Mouse (Mus musculus) urinary bladder, adult 18-20 months (tissue): ENCODE measurements around the gene Olfr94.
"Not testable (repeated sequence)": the region's sequence is repeated elsewhere in the genome, so short reads cannot be mapped to it uniquely, and the experiment has no call there.

ENCODE experiments used
- DNase-seq, 2 experiments: peaks; one replicate each; pipeline ENCODE4 v3.0.0; 2022; ENCODE audit warnings: low spot score in 2 of 2, mixed read lengths in 2 of 2

Gene Olfr94

GRCm38 (mm10) chr17:37200894-37201293, at the start of gene Olfr94:
Olfr94 (minus strand) TSS chr17:37200994.
- DNase-seq = no peak

- DNase-seq = peak in 1 of 2 experiments; percentile 9
Observed at GRCm38 (mm10) chr17:37250544-37250943, 49.8 kb upstream of the Olfr94 start.

GRCm38 (mm10) chr17:37249460-37249859, 48.7 kb upstream of the Olfr94 start:
- DNase-seq = no peak

- peak; percentile 1 to 6 for DNase-seq
Observed at GRCm38 (mm10) chr17:37246715-37247114, 45.9 kb upstream of the Olfr94 start.

- no peak for DNase-seq
Observed at GRCm38 (mm10) chr17:37242198-37242597, 41.4 kb upstream of the Olfr94 start.

GRCm38 (mm10) chr17:37237230-37237629, 36.4 kb upstream of the Olfr94 start, which contains the start of gene Olfr97:
Olfr97 (minus strand) TSS chr17:37237330.
- not testable (repeated sequence) for DNase-seq

GRCm38 (mm10) chr17:37221879-37222278, 21.1 kb upstream of the Olfr94 start:
- DNase-seq = no peak

GRCm38 (mm10) chr17:37219846-37220245, 19.1 kb upstream of the Olfr94 start, which contains the start of gene Olfr96:
Olfr96 (plus strand) TSS chr17:37220146.
- no peak for DNase-seq

GRCm38 (mm10) chr17:37218486-37218885, 17.7 kb upstream of the Olfr94 start:
- peak in 1 of 2 experiments; percentile 28 for DNase-seq

GRCm38 (mm10) chr17:37213018-37213417, 12.2 kb upstream of the Olfr94 start, which contains the start of gene Olfr95:
Olfr95 (minus strand) TSS chr17:37213118.
- DNase-seq = no peak

GRCm38 (mm10) chr17:37210884-37211768, 10.3 kb upstream of the Olfr94 start:
- DNase-seq = no peak

GRCm38 (mm10) chr17:37203917-37204236, 3.1 kb upstream of the Olfr94 start:
- no peak for DNase-seq

GRCm38 (mm10) chr17:37203206-37203916, 2.6 kb upstream of the Olfr94 start:
- DNase-seq = peak; percentile 61 to 64

- peak in 1 of 2 experiments; percentile 28 for DNase-seq
Observed at GRCm38 (mm10) chr17:37196845-37197724, 3.7 kb downstream of the Olfr94 start.

- no peak for DNase-seq
Observed at GRCm38 (mm10) chr17:37194782-37195181, 6.0 kb downstream of the Olfr94 start.

GRCm38 (mm10) chr17:37193656-37194055, 7.1 kb downstream of the Olfr94 start, which contains the start of gene Ubd:
Ubd (plus strand) TSS chr17:37193892.
- no peak for DNase-seq

GRCm38 (mm10) chr17:37193032-37193431, 7.8 kb downstream of the Olfr94 start:
- no peak for DNase-seq

GRCm38 (mm10) chr17:37190711-37191110, 10.1 kb downstream of the Olfr94 start:
- no peak for DNase-seq

GRCm38 (mm10) chr17:37185474-37185873, 15.3 kb downstream of the Olfr94 start:
- DNase-seq = no peak

GRCm38 (mm10) chr17:37161394-37161793, 39.4 kb downstream of the Olfr94 start, which contains the start of gene Olfr93:
Olfr93 (minus strand) TSS chr17:37161494.
- DNase-seq = no peak
